Mouse (Mus musculus) lung, postnatal 0 days (tissue): ENCODE measurements around the gene Atp2b4.

Source experiments
- CTCF ChIP-seq: IDR thresholded peaks from 2 replicates; pipeline ENCODE4 v1.5.1; 2016; ENCODE audit warnings: antibody characterized with exemption, mild to moderate bottlenecking
- EP300 ChIP-seq: IDR thresholded peaks from 2 replicates; pipeline ENCODE4 v1.6.1; 2016; ENCODE audit warnings: antibody characterized with exemption, mild to moderate bottlenecking, control low read depth

DNA sequence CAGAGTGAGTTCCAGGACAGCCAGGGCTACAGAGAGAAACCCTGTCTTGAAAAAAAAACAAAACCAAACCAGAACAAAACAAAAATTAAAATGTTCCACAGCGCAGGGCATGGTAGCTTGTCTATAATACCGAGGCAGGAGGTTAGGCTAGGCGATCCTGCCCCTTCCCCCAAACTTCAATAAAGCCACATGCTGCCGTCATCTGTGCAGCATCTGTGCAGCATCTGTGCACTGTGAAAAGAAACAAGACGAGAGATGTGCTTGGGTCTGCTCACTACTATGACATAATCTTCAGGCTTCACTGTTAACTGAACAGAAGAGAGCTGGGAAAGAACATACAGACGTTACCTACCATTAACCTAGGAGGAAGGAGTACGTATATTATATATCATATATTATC lies 80.5 kb downstream of the Atp2b4 start:
- TF ChIP-seq CTCF (no peak), EP300 (no peak)
